In the genomic region with DNA sequence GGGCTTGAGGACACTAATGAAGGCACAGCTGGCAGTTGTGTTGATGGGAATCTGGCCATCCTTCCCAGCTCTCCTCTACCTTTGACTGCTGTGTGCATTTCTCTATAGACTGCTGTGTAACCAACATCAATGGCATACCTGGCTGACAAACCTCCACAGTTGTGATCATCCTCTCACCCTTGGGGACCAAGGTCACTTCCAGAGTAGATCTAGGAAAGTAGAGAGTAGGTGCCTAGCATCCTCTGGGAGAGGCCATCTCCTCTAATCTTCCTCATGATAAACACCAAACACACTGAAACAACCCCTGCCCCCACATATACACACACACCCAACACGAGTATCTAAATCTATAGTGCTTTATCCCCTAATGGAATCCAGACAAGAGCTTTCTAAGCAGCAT, we compare ENCODE assay signal across 27 mouse cellular contexts.
DNase-seq lines count a peak whose midpoint lies in the region; ATAC-seq and TF ChIP-seq lines count a peak whose summit lies in the region.
"Had no signal": no experiment of that assay in that cellular context is flagged by ENCODE, and none has a peak within 500 bp of the region (broad histone marks: within the 10 kb centered on the region; RNA-seq: fewer than 3 reads in every experiment).

No protein-coding gene starts in this region.

- TF ChIP-seq POLR2A in olfactory bulb, adult 2 months (IDR thresholded peaks at IDR 0.05; ENCODE audit: insufficient read depth, low read depth, low read length), result no peak

- ATAC-seq in heart, embryonic 15.5 days (replicated peaks; ENCODE audit: insufficient number of reproducible peaks, insufficient read depth, low FRiP score, low read depth), result no peak
- ATAC-seq: midbrain, embryonic 13.5 days had no signal

- H3K4me3 ChIP-seq in heart, embryonic 10.5 days, result no peak overlapping the region
- H3K4me3 ChIP-seq in heart, embryonic 15.5 days, result no peak overlapping the region
- H3K4me3 ChIP-seq in layer of hippocampus, adult 2 months, result no peak overlapping the region
- no peak overlapping the region for H3K4me3 ChIP-seq in olfactory bulb, adult 2 months (ENCODE audit: insufficient read depth, low read depth, low read length)
- H3K4me3 ChIP-seq: embryonic facial prominence, embryonic 13.5 days; forebrain, embryonic 10.5 days; kidney, embryonic 15.5 days; limb, embryonic 10.5 days; limb, embryonic 15.5 days; liver, embryonic 13.5 days; megakaryocyte, embryonic 14.5 days; midbrain, embryonic 13.5 days; neural tube, embryonic 15.5 days had no signal

- H3K27me3 ChIP-seq in heart, embryonic 10.5 days (ENCODE audit: insufficient read depth, poor library complexity, severe bottlenecking), result no peaks in the 10 kb centered on the region
- no peaks in the 10 kb centered on the region for H3K27me3 ChIP-seq in heart, embryonic 15.5 days
- H3K27me3 ChIP-seq: embryonic facial prominence, embryonic 13.5 days; kidney, embryonic 15.5 days; limb, embryonic 15.5 days; liver, embryonic 13.5 days; megakaryocyte, embryonic 14.5 days; midbrain, embryonic 13.5 days; neural tube, embryonic 15.5 days; Patski had no signal

- H3K9me3 ChIP-seq in heart, embryonic 10.5 days, result no peaks in the 10 kb centered on the region
- no peaks in the 10 kb centered on the region for H3K9me3 ChIP-seq in heart, embryonic 15.5 days (replicated peaks)
- H3K9me3 ChIP-seq: embryonic facial prominence, embryonic 13.5 days; forebrain, embryonic 10.5 days; kidney, embryonic 15.5 days; limb, embryonic 10.5 days; limb, embryonic 15.5 days; liver, embryonic 13.5 days; megakaryocyte, embryonic 14.5 days; midbrain, embryonic 13.5 days; neural tube, embryonic 15.5 days had no signal

- 58% methylated on average over 1 of the region's 1 CpGs for WGBS in heart, embryonic 10.5 days
- WGBS in heart, embryonic 15.5 days, result 52% methylated on average over 1 of the region's 1 CpGs
- 68% methylated on average over 1 of the region's 1 CpGs for WGBS in olfactory bulb, adult 2 months

- H3K27ac ChIP-seq in heart, embryonic 10.5 days, result peak overlapping the region; percentile 4; the same call in 1 of the 2 replicates
- peak overlapping the region; percentile 46 for H3K27ac ChIP-seq in heart, embryonic 15.5 days
- peak overlapping the region; percentile 75 for H3K27ac ChIP-seq in layer of hippocampus, adult 2 months
- peak overlapping the region; percentile 89 for H3K27ac ChIP-seq in olfactory bulb, adult 2 months (ENCODE audit: insufficient read depth, low read depth, low read length)
- H3K27ac ChIP-seq: embryonic facial prominence, embryonic 13.5 days; forebrain, embryonic 10.5 days; hindbrain, embryonic 14.5 days; kidney, embryonic 15.5 days; limb, embryonic 10.5 days; limb, embryonic 15.5 days; liver, embryonic 13.5 days; midbrain, embryonic 13.5 days; neural tube, embryonic 15.5 days had no signal

- TF ChIP-seq CTCF in layer of hippocampus, adult 2 months (conservative IDR thresholded peaks at IDR 0.05), result no peak
- no peak for TF ChIP-seq CTCF in olfactory bulb, adult 2 months (IDR thresholded peaks at IDR 0.05; ENCODE audit: insufficient read depth, low read depth, low read length)

- intact Hi-C loops in heart, postnatal 36 days (cut with DNase I), result no loop called here

- no peak overlapping the region for H3K4me2 ChIP-seq in heart, embryonic 15.5 days
- H3K4me2 ChIP-seq: embryonic facial prominence, embryonic 13.5 days; hindbrain, embryonic 14.5 days; kidney, embryonic 15.5 days; limb, embryonic 15.5 days; liver, embryonic 13.5 days; midbrain, embryonic 13.5 days; neural tube, embryonic 15.5 days had no signal

- no peak overlapping the region for H3K9ac ChIP-seq in heart, embryonic 15.5 days
- H3K9ac ChIP-seq: embryonic facial prominence, embryonic 13.5 days; hindbrain, embryonic 14.5 days; kidney, embryonic 15.5 days; limb, embryonic 15.5 days; liver, embryonic 13.5 days; midbrain, embryonic 13.5 days; neural tube, embryonic 15.5 days had no signal

- H3K4me1 ChIP-seq in heart, embryonic 10.5 days, result peaks cover 28% of the 10 kb centered on the region
- peaks cover 21% of the 10 kb centered on the region for H3K4me1 ChIP-seq in heart, embryonic 15.5 days (replicated peaks)
- peaks cover 2% of the 10 kb centered on the region; the same call in 1 of the 2 replicates for H3K4me1 ChIP-seq in olfactory bulb, adult 2 months (ENCODE audit: control insufficient read depth, insufficient read depth, low read length)
- H3K4me1 ChIP-seq: kidney, embryonic 15.5 days; limb, embryonic 15.5 days; liver, embryonic 13.5 days; megakaryocyte, embryonic 14.5 days; midbrain, embryonic 13.5 days; neural tube, embryonic 15.5 days had no signal

- DNase-seq in heart, embryonic 10.5 days (ENCODE audit: low spot score), result no peak
- DNase-seq in heart, postnatal 36 days, result no peak
- no peak for DNase-seq in heart, adult 18-20 months
- DNase-seq in layer of hippocampus, adult 2 months (ENCODE audit: low spot score in 2 of 2), result no peak
- no peak for DNase-seq in layer of hippocampus, postnatal 36 days
- DNase-seq in cerebellum, adult 9-11 months, result no peak
- DNase-seq: adrenal gland, postnatal 10 days; cerebellum, adult 11 months; cerebellum, adult 9-10 months; kidney, adult 18-20 months; kidney, postnatal 25 days; liver, embryonic 13.5 days; lung, postnatal 4 days; thymus, adult 2 months; thymus, postnatal 36 days had no signal

- H3K36me3 ChIP-seq in heart, embryonic 10.5 days, result no peaks in the 10 kb centered on the region
- H3K36me3 ChIP-seq in heart, embryonic 15.5 days, result no peaks in the 10 kb centered on the region
- H3K36me3 ChIP-seq: embryonic facial prominence, embryonic 13.5 days; forebrain, embryonic 10.5 days; kidney, embryonic 15.5 days; limb, embryonic 10.5 days; limb, embryonic 15.5 days; liver, embryonic 13.5 days; midbrain, embryonic 13.5 days; neural tube, embryonic 15.5 days had no signal

Comparison
In these comparisons a context has a peak if more than half of its experiments do, and no peak if none do; other contexts are left out.
1. H3K27ac ChIP-seq: peak in every context shown above with its lines; median percentile 89 in olfactory bulb, adult 2 months; 75 in layer of hippocampus, adult 2 months; 46 in heart, embryonic 15.5 days; 4 in heart, embryonic 10.5 days.